Mouse (Mus musculus) embryonic facial prominence, embryonic 15.5 days (tissue): ENCODE measurements around the gene Lin7b. TPM values are rescaled to one million over a fixed set of nuclear protein-coding genes. Genes with fewer than 3 reads are reported as not detected.

ENCODE experiments used
- ATAC-seq: fragments of 200-750 bp; cut with Nextera tagmentation; 2 replicates; pipeline ENCODE4 v1.8.0; 2017; ENCODE audit warnings: low read depth, moderate TSS enrichment; ENCODE audit not compliant: insufficient number of reproducible peaks, low FRiP score, low TSS enrichment
- H3K27ac ChIP-seq: fragments of 300-500 bp; sonication (generic); replicated peaks from 2 replicates; pipeline ENCODE4 v1.5.1; 2015; ENCODE audit warnings: mild to moderate bottlenecking, inconsistent platforms
- H3K27me3 ChIP-seq: fragments of 300-500 bp; sonication (generic); 2 replicates; pipeline ENCODE4 v1.6.1; 2015; ENCODE audit warnings: inconsistent platforms
- H3K36me3 ChIP-seq: fragments of 300-500 bp; sonication (generic); 2 replicates; pipeline ENCODE4 v1.6.1; 2015; ENCODE audit warnings: mild to moderate bottlenecking, inconsistent platforms
- H3K4me1 ChIP-seq: fragments of 300-500 bp; sonication (generic); 2 replicates; pipeline ENCODE4 v1.6.1; 2015; ENCODE audit warnings: inconsistent platforms
- H3K4me2 ChIP-seq: fragments of 300-500 bp; sonication (generic); replicated peaks from 2 replicates; pipeline ENCODE4 v1.6.1; 2015; ENCODE audit warnings: mild to moderate bottlenecking, inconsistent platforms
- H3K4me3 ChIP-seq: fragments of 300-500 bp; sonication (generic); replicated peaks from 2 replicates; pipeline ENCODE4 v1.5.1; 2015; ENCODE audit warnings: mild to moderate bottlenecking, inconsistent platforms
- H3K9ac ChIP-seq: fragments of 300-500 bp; sonication (generic); 2 replicates; pipeline ENCODE4 v1.6.1; 2015; ENCODE audit warnings: inconsistent platforms
- H3K9me3 ChIP-seq: fragments of 300-500 bp; sonication (generic); replicated peaks from 2 replicates; pipeline ENCODE4 v1.6.1; 2016; ENCODE audit warnings: inconsistent platforms
- WGBS: fragments of 180-500 bp; shearing (Covaris S2); methylation state at CpG from one replicate; pipeline ENCODE4 v1.1.7; 2015; 5-methylcytosine and 5-hydroxymethylcytosine counted together
- polyA plus RNA-seq: library from polyadenylated mRNA; unstranded; fragments of >200 nt; fragmentation: Nextera tagmentation; extraction: Ambion mirVana; gene quantifications from 2 replicates; pipeline ENCODE4 v1.2.1, GENCODE M21; 2015

Gene Lin7b
- polyA plus RNA-seq, 1 experiment from 2014 or later: 4.0 TPM

- peak overlapping the region; percentile 89 for H3K4me2 ChIP-seq
- no peak overlapping the region for H3K9ac ChIP-seq
- no peaks in the 10 kb centered on the region for H3K9me3 ChIP-seq
- no peaks in the 10 kb centered on the region for H3K27me3 ChIP-seq
- H3K27ac ChIP-seq: peak overlapping the region; percentile 53
- WGBS: 6% methylated on average over 8 of the region's 8 CpGs
- peaks cover 45% of the 10 kb centered on the region for H3K4me1 ChIP-seq
- ATAC-seq: no peak
- H3K4me3 ChIP-seq: peak overlapping the region; percentile 53; the same call in 1 of the 2 replicates
- no peaks in the 10 kb centered on the region for H3K36me3 ChIP-seq
Measured at GRCm38 (mm10) chr7:45341303-45341702, 29.1 kb downstream of the Lin7b start.

GRCm38 (mm10) chr7:45340669-45341068 is 29.7 kb downstream of the Lin7b start:
- Histone ChIP-seq H3K27ac (peak overlapping the region; percentile 53), H3K9me3 (no peaks in the 10 kb centered on the region), H3K9ac (peak overlapping the region; percentile 60; the same call in 1 of the 2 replicates), H3K4me1 (peaks cover 45% of the 10 kb centered on the region), H3K36me3 (no peaks in the 10 kb centered on the region), H3K4me3 (peak overlapping the region; percentile 53), H3K4me2 (peak overlapping the region; percentile 89), H3K27me3 (no peaks in the 10 kb centered on the region)
- WGBS: 3% methylated on average over 11 of the region's 11 CpGs
- ATAC-seq: peak; percentile 4; the same call in 1 of the 2 replicates

- Histone ChIP-seq H3K27me3 (no peaks in the 10 kb centered on the region), H3K4me3 (peak overlapping the region; percentile 53), H3K9me3 (no peaks in the 10 kb centered on the region), H3K27ac (0 out of 2 replicates have a peak overlapping the region, but pooled peaks have one; percentile 22), H3K4me2 (peak overlapping the region; percentile 89), H3K36me3 (no peaks in the 10 kb centered on the region), H3K9ac (peak overlapping the region; percentile 60), H3K4me1 (peaks cover 47% of the 10 kb centered on the region)
- ATAC-seq: no peak
- WGBS: 2% methylated on average over 11 of the region's 11 CpGs
Measured at GRCm38 (mm10) chr7:45340066-45340442, 30.3 kb downstream of the Lin7b start.

- H3K4me3 ChIP-seq: peak overlapping the region; percentile 53
- ATAC-seq: peak; percentile 65
- H3K27ac ChIP-seq: peak overlapping the region; percentile 66
- no peaks in the 10 kb centered on the region for H3K27me3 ChIP-seq
- under 1% methylated on average over 36 of the region's 39 CpGs for WGBS
- H3K9me3 ChIP-seq: no peaks in the 10 kb centered on the region
- no peaks in the 10 kb centered on the region for H3K36me3 ChIP-seq
- H3K4me1 ChIP-seq: peaks cover 52% of the 10 kb centered on the region
- peak overlapping the region; percentile 60 for H3K9ac ChIP-seq
- H3K4me2 ChIP-seq: peak overlapping the region; percentile 89
Measured at GRCm38 (mm10) chr7:45339410-45340065, 30.8 kb downstream of the Lin7b start.

GRCm38 (mm10) chr7:45338161-45338911 is 32.0 kb downstream of the Lin7b start:
- Histone ChIP-seq H3K4me1 (peaks cover 58% of the 10 kb centered on the region), H3K9me3 (no peaks in the 10 kb centered on the region), H3K36me3 (no peaks in the 10 kb centered on the region), H3K27me3 (no peaks in the 10 kb centered on the region), H3K9ac (no peak overlapping the region), H3K4me3 (peak overlapping the region; percentile 53), H3K4me2 (peak overlapping the region; percentile 89), H3K27ac (peak overlapping the region; percentile 69)
- 0 out of 2 replicates have a peak, but pooled peaks have one; percentile 15 for ATAC-seq
- 4% methylated on average over 14 of the region's 14 CpGs for WGBS

- peak overlapping the region; percentile 89 for H3K4me2 ChIP-seq
- no peak overlapping the region for H3K9ac ChIP-seq
- H3K27me3 ChIP-seq: no peaks in the 10 kb centered on the region
- WGBS: 9% methylated on average over 4 of the region's 4 CpGs
- peaks cover 65% of the 10 kb centered on the region for H3K4me1 ChIP-seq
- ATAC-seq: no peak
- peak overlapping the region; percentile 53 for H3K4me3 ChIP-seq
- no peaks in the 10 kb centered on the region for H3K36me3 ChIP-seq
- H3K27ac ChIP-seq: no peak overlapping the region
- H3K9me3 ChIP-seq: no peaks in the 10 kb centered on the region
Measured at GRCm38 (mm10) chr7:45337469-45337868, 32.9 kb downstream of the Lin7b start.

- no peak overlapping the region for H3K4me2 ChIP-seq
- H3K9me3 ChIP-seq: no peaks in the 10 kb centered on the region
- peaks cover 73% of the 10 kb centered on the region for H3K4me1 ChIP-seq
- H3K27ac ChIP-seq: no peak overlapping the region
- H3K9ac ChIP-seq: no peak overlapping the region
- no peaks in the 10 kb centered on the region for H3K36me3 ChIP-seq
- 90% methylated on average over 4 of the region's 4 CpGs for WGBS
- H3K27me3 ChIP-seq: no peaks in the 10 kb centered on the region
- no peak overlapping the region for H3K4me3 ChIP-seq
- ATAC-seq: no peak
Measured at GRCm38 (mm10) chr7:45336319-45336718, 34.1 kb downstream of the Lin7b start.

GRCm38 (mm10) chr7:45335056-45335455 is 35.3 kb downstream of the Lin7b start, which contains the start of gene Hrc:
Gene Hrc, plus strand, starts transcription at chr7:45335290.
- 25% methylated on average over 5 of the region's 5 CpGs for WGBS
- ATAC-seq: no peak
- peaks cover 60% of the 10 kb centered on the region for H3K4me1 ChIP-seq
- peak within 1 kb of the TSS; percentile 16; the same call in 1 of the 2 replicates for H3K9ac ChIP-seq
- peak within 1 kb of the TSS; percentile 91 for H3K4me2 ChIP-seq
- no peaks in the 10 kb centered on the region for H3K9me3 ChIP-seq
- H3K27me3 ChIP-seq: no peaks in the 10 kb centered on the region
- H3K27ac ChIP-seq: peak within 1 kb of the TSS; percentile 95
- no peaks in the 10 kb centered on the region for H3K36me3 ChIP-seq
- H3K4me3 ChIP-seq: peak within 1 kb of the TSS; percentile 77

GRCm38 (mm10) chr7:45334605-45335004 is 35.8 kb downstream of the Lin7b start:
- ATAC-seq: peak; percentile 9; the same call in 1 of the 2 replicates
- H3K36me3 ChIP-seq: no peaks in the 10 kb centered on the region
- no peak overlapping the region for H3K4me3 ChIP-seq
- peak overlapping the region; percentile 95 for H3K27ac ChIP-seq
- no peaks in the 10 kb centered on the region for H3K27me3 ChIP-seq
- peaks cover 56% of the 10 kb centered on the region for H3K4me1 ChIP-seq
- 0 out of 2 replicates have a peak overlapping the region, but pooled peaks have one; percentile 12 for H3K4me2 ChIP-seq
- H3K9ac ChIP-seq: no peak overlapping the region
- H3K9me3 ChIP-seq: no peaks in the 10 kb centered on the region
- 21% methylated on average over 3 of the region's 3 CpGs for WGBS

- Histone ChIP-seq H3K4me1 (peaks cover 45% of the 10 kb centered on the region), H3K9me3 (no peaks in the 10 kb centered on the region), H3K27ac (peak within 1 kb of the TSS; percentile 95), H3K4me2 (peak within 1 kb of the TSS; percentile 91), H3K4me3 (peak within 1 kb of the TSS; percentile 77), H3K36me3 (no peaks in the 10 kb centered on the region), H3K27me3 (no peaks in the 10 kb centered on the region), H3K9ac (peak within 1 kb of the TSS; percentile 73)
- under 1% methylated on average over 38 of the region's 38 CpGs for WGBS
- peak; percentile 81 for ATAC-seq
Measured at GRCm38 (mm10) chr7:45333431-45333982, 36.9 kb downstream of the Lin7b start, which contains the start of gene Trpm4. Gene Trpm4, minus strand, starts transcription at chr7:45333780.
